Mouse (Mus musculus) neural tube, embryonic 11.5 days (tissue): ENCODE measurements at regions not wholly inside any gene's neighbourhood (a gene's known extent, or its start where the extent isn't known, plus 50 kb on each side); places are given as distances from the start of the nearest gene placed in this dataset.

ENCODE experiments used
- ATAC-seq: fragments of 200-750 bp; cut with Nextera tagmentation; 2 replicates; pipeline ENCODE4 v1.8.0; 2017; ENCODE audit warnings: moderate number of reproducible peaks, mild to moderate bottlenecking, moderate TSS enrichment, moderate library complexity; ENCODE audit not compliant: insufficient read depth, low FRiP score, low TSS enrichment
- DNase-seq: peaks from one replicate; pipeline ENCODE4 v3.0.0-alpha.2; 2015; ENCODE audit warnings: low spot score
- H3K27ac ChIP-seq: fragments of 300-500 bp; sonication (generic); 2 replicates; pipeline ENCODE4 v1.5.1; 2014; ENCODE audit warnings: low read depth, mild to moderate bottlenecking, low read length
- H3K27me3 ChIP-seq: fragments of 300-500 bp; sonication (generic); 2 replicates; pipeline ENCODE4 v1.6.1; 2014; ENCODE audit warnings: mild to moderate bottlenecking, low read length, mixed read lengths; ENCODE audit not compliant: control insufficient read depth, insufficient read depth
- H3K36me3 ChIP-seq: fragments of 300-500 bp; sonication (generic); 2 replicates; pipeline ENCODE4 v1.6.1; 2014; ENCODE audit warnings: mild to moderate bottlenecking, low read length, moderate library complexity, mixed read lengths; ENCODE audit not compliant: control insufficient read depth, insufficient read depth
- H3K4me1 ChIP-seq: fragments of 300-500 bp; sonication (generic); 2 replicates; pipeline ENCODE4 v1.6.1; 2014; ENCODE audit warnings: low read length, mixed read lengths; ENCODE audit not compliant: control insufficient read depth, insufficient read depth
- H3K4me2 ChIP-seq: fragments of 300-500 bp; sonication (generic); 2 replicates; pipeline ENCODE4 v1.6.1; 2014; ENCODE audit warnings: low read depth, mild to moderate bottlenecking, moderate library complexity
- H3K4me3 ChIP-seq: fragments of 300-500 bp; sonication (generic); 2 replicates; pipeline ENCODE4 v1.5.1; 2014; ENCODE audit warnings: low read depth, low read length
- H3K9ac ChIP-seq: fragments of 300-500 bp; sonication (generic); 2 replicates; pipeline ENCODE4 v1.6.1; 2014; ENCODE audit warnings: mild to moderate bottlenecking, low read length
- H3K9me3 ChIP-seq: fragments of 300-500 bp; sonication (generic); 2 replicates; pipeline ENCODE4 v1.6.1; 2016; ENCODE audit warnings: low read length; ENCODE audit not compliant: control insufficient read depth
- WGBS: fragments of 180-500 bp; shearing (Covaris S2); extraction: QIAGEN DNeasy Blood & Tissue Kit; methylation state at CpG from one replicate; pipeline ENCODE4 v1.1.7; 2014; 5-methylcytosine and 5-hydroxymethylcytosine counted together

DNA sequence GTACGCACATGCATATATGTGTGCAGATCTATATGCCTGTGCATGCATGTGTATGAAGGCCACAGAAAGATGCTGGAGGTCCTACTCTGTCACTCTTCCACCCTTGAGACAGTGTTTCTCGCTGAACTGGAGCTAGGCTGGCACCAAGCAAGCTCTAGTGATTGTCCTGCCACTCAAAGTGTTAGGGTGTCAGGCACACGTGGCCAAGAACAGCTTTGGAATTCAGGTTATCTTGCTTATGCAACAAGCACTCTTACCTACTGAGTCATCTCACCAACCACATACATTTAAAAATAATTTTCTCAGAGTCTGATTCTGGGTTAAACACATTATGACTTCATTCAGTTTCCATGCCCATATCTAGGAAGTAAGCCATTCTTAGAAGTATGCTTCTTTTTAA is 131.2 kb downstream of the Dact1 start:
- DNase-seq, result no peak
- Histone ChIP-seq H3K27ac (no peak overlapping the region), H3K4me2 (no peak overlapping the region), H3K9me3 (no peaks in the 10 kb centered on the region; the same call in 1 of the 2 replicates), H3K27me3 (no peaks in the 10 kb centered on the region), H3K4me1 (no peaks in the 10 kb centered on the region), H3K9ac (no peak overlapping the region), H3K4me3 (no peak overlapping the region), H3K36me3 (no peaks in the 10 kb centered on the region)
- 89% methylated on average over 3 of the region's 3 CpGs for WGBS
- ATAC-seq, result no peak

DNA sequence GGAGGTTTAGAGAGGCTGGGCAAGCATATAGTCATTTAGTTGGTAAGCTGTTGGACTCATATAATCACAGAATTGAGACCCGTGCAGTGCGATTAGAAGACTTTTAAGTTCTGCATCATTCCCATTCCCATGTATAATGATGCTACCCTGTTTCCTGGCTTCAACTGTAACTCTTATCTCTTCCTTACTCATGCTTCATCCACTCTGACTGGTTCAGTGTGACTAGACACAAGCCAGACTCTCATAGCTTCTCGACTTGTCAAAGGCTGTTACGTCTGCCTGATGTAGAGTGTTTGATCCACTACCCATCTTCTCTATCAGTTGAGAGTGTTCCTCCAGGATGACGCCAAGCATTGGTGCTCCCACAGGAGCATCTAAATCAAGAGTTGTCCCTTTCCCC is 131.6 kb downstream of the Dact1 start:
- Histone ChIP-seq H3K27me3 (no peaks in the 10 kb centered on the region), H3K9me3 (no peaks in the 10 kb centered on the region; the same call in 1 of the 2 replicates), H3K4me2 (no peak overlapping the region), H3K36me3 (no peaks in the 10 kb centered on the region), H3K4me3 (no peak overlapping the region), H3K9ac (no peak overlapping the region), H3K4me1 (no peaks in the 10 kb centered on the region), H3K27ac (no peak overlapping the region)
- no peak for DNase-seq
- WGBS, result 92% methylated on average over 5 of the region's 5 CpGs
- no peak for ATAC-seq

DNA sequence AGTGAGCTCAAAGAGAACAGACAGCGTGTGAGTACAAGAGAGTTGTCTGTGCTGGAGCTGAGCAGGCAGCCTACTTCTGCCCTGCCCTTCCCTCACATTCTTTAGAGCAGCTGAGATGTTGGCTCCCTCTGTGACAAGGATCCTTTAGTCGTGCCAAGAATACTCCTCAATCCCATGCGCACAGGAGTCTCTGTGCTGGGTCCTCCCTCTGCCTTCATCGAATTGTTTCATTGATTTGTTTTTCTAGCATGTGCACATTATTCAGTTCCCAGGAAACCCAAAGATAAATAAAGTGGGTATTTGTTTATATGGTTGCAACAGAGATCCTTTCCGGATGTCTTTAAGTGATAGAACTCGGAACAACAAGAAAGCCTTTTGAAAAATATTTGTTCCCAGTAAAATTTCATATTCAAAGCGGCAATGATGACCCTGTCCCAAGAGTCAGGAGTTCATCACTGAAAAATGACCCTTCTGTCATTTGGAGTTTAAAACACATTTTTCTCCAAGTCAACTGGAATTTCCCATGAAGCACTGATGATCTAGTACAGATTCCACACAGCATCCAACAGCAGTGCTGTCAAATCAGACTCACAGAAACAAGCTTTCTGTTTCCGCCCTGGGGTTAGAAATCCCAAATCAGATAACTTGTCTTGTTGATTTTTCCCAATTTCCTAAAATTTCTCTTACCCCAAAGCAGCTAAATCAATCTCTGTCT is 136.7 kb downstream of the Dact1 start:
- no peaks in the 10 kb centered on the region for H3K27me3 ChIP-seq
- no peaks in the 10 kb centered on the region for H3K36me3 ChIP-seq
- 80% methylated on average over 8 of the region's 8 CpGs for WGBS
- H3K4me3 ChIP-seq, result no peak overlapping the region
- H3K4me2 ChIP-seq, result no peak overlapping the region
- H3K9ac ChIP-seq, result no peak overlapping the region
- no peaks in the 10 kb centered on the region for H3K9me3 ChIP-seq
- no peak for ATAC-seq
- DNase-seq, result peak; percentile 8
- H3K4me1 ChIP-seq, result no peaks in the 10 kb centered on the region
- H3K27ac ChIP-seq, result no peak overlapping the region

DNA sequence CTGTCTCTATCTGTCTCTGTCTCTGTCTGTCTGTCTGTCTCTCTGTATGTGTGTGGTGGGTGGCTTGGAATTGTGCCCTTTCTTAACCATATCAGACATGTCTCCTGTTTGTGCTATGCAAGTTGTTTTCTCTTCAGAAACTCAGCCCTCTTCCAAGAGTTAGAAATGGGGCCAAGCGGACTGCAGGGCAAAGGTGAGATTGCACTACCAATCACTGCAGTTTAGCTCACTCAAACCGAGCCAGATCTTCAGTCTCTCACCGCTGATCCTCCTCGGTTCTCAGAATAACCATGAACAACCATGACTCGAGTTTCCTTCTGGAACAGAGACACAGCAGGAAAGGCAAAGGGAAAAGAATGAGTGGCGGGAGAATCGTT is 137.2 kb downstream of the Dact1 start:
- Histone ChIP-seq H3K4me2 (no peak overlapping the region), H3K4me1 (no peaks in the 10 kb centered on the region), H3K4me3 (no peak overlapping the region), H3K27ac (no peak overlapping the region), H3K9ac (no peak overlapping the region), H3K27me3 (no peaks in the 10 kb centered on the region), H3K36me3 (no peaks in the 10 kb centered on the region), H3K9me3 (no peaks in the 10 kb centered on the region)
- no peak for ATAC-seq
- DNase-seq, result no peak
- 24% methylated on average over 7 of the region's 7 CpGs for WGBS

DNA sequence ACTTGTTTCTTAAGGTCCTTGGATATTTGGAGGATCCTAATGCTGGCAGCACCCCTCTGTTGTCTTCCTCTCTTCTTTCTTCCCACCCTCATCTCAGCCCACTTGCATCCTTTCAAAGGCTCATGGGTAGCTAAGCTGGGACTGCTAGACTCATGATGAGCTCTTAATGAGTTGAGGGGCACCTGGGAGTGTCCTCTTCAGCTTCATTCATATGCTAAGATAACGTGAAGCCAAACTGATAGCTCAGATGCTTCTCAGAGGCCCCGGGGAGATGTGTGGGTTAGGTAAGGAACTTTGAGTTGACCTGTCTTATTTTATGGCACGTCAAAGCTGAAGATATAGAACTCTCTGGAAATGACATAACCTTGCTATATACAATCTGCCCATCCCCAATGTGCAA is 139.3 kb downstream of the Dact1 start:
- Histone ChIP-seq H3K4me2 (no peak overlapping the region), H3K4me1 (no peaks in the 10 kb centered on the region)
- ATAC-seq, result no peak

DNA sequence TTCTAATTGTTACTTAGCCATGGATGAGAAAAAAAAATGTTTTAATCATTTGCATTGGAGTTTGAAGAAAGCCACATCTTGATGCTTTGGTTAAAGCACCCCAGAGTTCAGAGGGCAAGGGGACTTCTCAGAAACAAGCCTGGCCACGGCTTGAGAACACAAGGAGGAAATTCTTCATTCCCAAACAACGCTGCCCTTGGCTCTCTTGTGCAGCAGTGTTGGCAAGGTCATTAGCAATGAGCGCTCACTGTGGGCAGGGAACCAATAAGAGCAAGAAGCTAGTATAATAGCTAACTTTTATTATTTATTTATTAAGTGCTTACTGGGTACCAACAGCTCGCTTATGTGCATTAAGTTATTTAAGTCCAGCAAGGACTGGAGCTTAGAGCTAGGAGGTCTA is 140.4 kb downstream of the Dact1 start:
- ATAC-seq, result no peak
- no peak for DNase-seq
- 79% methylated on average over 4 of the region's 4 CpGs for WGBS
- H3K36me3 ChIP-seq, result no peaks in the 10 kb centered on the region
- no peaks in the 10 kb centered on the region for H3K4me1 ChIP-seq
- H3K9me3 ChIP-seq, result no peaks in the 10 kb centered on the region
- no peak overlapping the region for H3K27ac ChIP-seq
- no peak overlapping the region for H3K4me2 ChIP-seq
- no peaks in the 10 kb centered on the region for H3K27me3 ChIP-seq
- no peak overlapping the region for H3K9ac ChIP-seq
- no peak overlapping the region for H3K4me3 ChIP-seq

More for the DNA sequence above, 139.3 kb downstream of the Dact1 start:
- Histone ChIP-seq H3K9ac (no peak overlapping the region), H3K9me3 (no peaks in the 10 kb centered on the region), H3K27me3 (no peaks in the 10 kb centered on the region), H3K4me3 (no peak overlapping the region), H3K36me3 (no peaks in the 10 kb centered on the region), H3K27ac (no peak overlapping the region)
- 77% methylated on average over 3 of the region's 3 CpGs for WGBS
- no peak for DNase-seq

DNA sequence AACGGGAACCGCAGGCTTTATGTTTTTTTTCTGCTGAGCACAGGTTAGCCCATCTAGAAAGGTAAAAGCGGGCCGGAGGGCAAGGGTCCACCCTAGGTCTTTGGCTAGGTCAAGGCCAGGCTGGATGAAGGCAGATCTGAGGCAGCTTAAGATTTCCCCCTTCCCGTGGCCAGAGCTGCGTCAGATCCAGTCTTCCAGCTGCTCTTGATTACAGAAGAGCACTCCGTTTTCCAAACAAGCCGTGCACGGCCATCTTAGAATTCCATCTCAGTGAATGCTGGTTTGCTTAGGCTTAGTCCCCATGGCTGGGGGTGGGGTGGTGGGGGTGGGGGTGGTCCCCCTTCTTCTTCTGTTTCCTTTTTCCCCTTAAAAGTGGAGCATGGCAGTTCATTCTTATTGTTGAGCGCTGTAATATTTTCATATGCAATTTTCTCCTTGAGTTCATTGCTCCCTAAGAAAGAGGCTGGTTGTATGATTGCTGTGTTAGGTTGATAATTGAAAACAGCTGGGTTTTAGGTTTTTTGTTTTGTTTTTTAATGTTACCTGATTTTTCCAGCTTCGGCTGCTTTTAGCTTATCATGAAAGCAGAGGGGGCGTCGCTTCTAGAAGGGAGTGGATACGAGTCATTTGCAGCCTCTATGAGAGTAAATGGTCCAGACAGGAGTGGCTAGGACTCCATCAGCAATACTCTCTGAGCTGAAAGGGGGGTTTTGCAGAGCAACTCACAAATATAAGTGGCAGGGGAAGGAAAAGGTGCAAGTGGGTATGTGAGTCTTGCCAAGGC is 141.2 kb downstream of the Dact1 start:
- 77% methylated on average over 14 of the region's 14 CpGs for WGBS
- no peak for DNase-seq
- Histone ChIP-seq H3K9me3 (no peaks in the 10 kb centered on the region), H3K4me1 (no peaks in the 10 kb centered on the region), H3K36me3 (no peaks in the 10 kb centered on the region), H3K27me3 (no peaks in the 10 kb centered on the region), H3K4me2 (no peak overlapping the region), H3K4me3 (no peak overlapping the region), H3K27ac (no peak overlapping the region), H3K9ac (no peak overlapping the region)
- ATAC-seq, result no peak

DNA sequence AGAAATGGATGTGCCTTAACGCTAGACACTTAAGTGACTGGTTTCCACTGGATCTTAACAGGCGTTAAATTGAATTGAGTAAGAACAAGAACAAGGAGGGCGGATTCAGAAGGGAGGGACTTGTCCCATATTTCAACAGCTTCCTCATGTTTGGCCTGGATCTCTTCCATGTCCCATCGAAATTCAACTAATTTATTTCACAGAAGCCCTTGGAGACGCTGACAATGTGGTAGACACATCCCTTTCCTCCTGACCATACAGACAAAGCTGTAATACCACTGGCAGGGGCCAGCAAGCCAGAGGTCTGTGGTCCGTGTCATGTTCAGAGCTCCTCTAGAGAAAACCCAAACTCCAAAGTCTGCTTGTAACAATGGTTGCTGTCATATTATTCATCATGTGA is 147.2 kb downstream of the Dact1 start:
- Histone ChIP-seq H3K27me3 (no peaks in the 10 kb centered on the region), H3K27ac (no peak overlapping the region), H3K9me3 (no peaks in the 10 kb centered on the region), H3K4me1 (no peaks in the 10 kb centered on the region; the same call in 1 of the 2 replicates), H3K36me3 (no peaks in the 10 kb centered on the region), H3K4me2 (no peak overlapping the region), H3K4me3 (no peak overlapping the region), H3K9ac (no peak overlapping the region)
- DNase-seq, result no peak
- ATAC-seq, result no peak
- 78% methylated on average over 6 of the region's 6 CpGs for WGBS
